Mouse (Mus musculus) olfactory bulb, adult 2 months (tissue): ENCODE measurements at regions not wholly inside any gene's neighbourhood (a gene's known extent, or its start where the extent isn't known, plus 50 kb on each side); places are given as distances from the start of the nearest gene placed in this dataset.

Experiments used
- CTCF ChIP-seq: fragments of 200-500 bp; IDR thresholded peaks from 2 replicates; pipeline ENCODE4 v1.5.1; 2012; ENCODE audit warnings: low read depth, mild to moderate bottlenecking, low read length, moderate library complexity; ENCODE audit not compliant: insufficient read depth
- POLR2A ChIP-seq: fragments of 200-500 bp; IDR thresholded peaks from 2 replicates; pipeline ENCODE4 v1.6.1; 2012; ENCODE audit warnings: mild to moderate bottlenecking, low read depth, low read length, moderate library complexity; ENCODE audit not compliant: insufficient read depth

DNA sequence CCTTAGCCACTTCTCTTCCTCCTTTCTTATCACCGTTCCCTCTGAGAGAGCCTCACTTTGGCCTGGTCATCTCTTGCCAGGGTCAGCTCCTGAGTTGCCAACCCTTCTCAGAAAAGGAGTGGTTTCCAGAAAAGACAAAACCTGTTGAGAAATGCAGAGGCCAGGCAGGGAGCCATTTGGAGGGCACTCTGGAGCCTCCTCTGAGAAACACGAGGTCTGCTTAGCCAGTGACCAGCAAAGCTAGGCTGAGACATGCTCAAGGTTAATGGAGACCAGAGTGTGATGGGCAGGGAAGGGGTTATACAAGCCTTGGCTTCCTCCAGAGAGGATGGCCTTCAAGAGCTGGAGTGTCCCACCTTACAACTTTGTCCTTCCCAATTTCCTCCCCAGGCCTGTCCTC is 113.6 kb downstream of the Prox1 start:
- TF ChIP-seq CTCF, result no peak
- no peak for TF ChIP-seq POLR2A
